Mouse (Mus musculus) liver, embryonic 14.5 days (tissue): ENCODE measurements around the gene Ankrd11. TPM values are rescaled to one million over a fixed set of nuclear protein-coding genes. Genes with fewer than 3 reads are reported as not detected.

ENCODE experiments used
- ATAC-seq: fragments of 200-750 bp; cut with Nextera tagmentation; 2 replicates; pipeline ENCODE4 v1.8.0; 2017; ENCODE audit warnings: moderate number of reproducible peaks, mild to moderate bottlenecking, moderate library complexity; ENCODE audit not compliant: insufficient read depth
- DNase-seq, 3 experiments: peaks; one replicate each; pipeline ENCODE4 v3.0.0-alpha.2; 2012 to 2013; ENCODE audit warnings: low read depth in 3 of 3, low spot score in 3 of 3
- H3K27ac ChIP-seq: fragments of 300-500 bp; sonication (generic); 2 replicates; pipeline ENCODE4 v1.5.1; 2014; ENCODE audit warnings: moderate library complexity, mild to moderate bottlenecking, control low read depth, inconsistent platforms
- H3K27me3 ChIP-seq: fragments of 300-500 bp; sonication (generic); 2 replicates; pipeline ENCODE4 v1.6.1; 2014; ENCODE audit warnings: mild to moderate bottlenecking, low read length, moderate library complexity; ENCODE audit not compliant: control insufficient read depth, insufficient read depth
- H3K36me3 ChIP-seq: fragments of 300-500 bp; sonication (generic); replicated peaks from 2 replicates; pipeline ENCODE4 v1.6.1; 2014; ENCODE audit warnings: low read depth; ENCODE audit not compliant: control insufficient read depth, insufficient read depth
- H3K4me1 ChIP-seq, 2 experiments: fragments of 200-500 bp in 1 of 2; fragments of 300-500 bp in 1 of 2; sonication (generic) in 1 of 2; replicated peaks; 2 replicates each; pipeline ENCODE4 v1.6.1; 2012 to 2014; ENCODE audit warnings: antibody characterized with exemption in 1 of 2, inconsistent platforms in 1 of 2, low read length in 1 of 2; ENCODE audit not compliant: control insufficient read depth in 2 of 2, insufficient read depth in 2 of 2
- H3K4me2 ChIP-seq: fragments of 300-500 bp; sonication (generic); 2 replicates; pipeline ENCODE4 v1.6.1; 2014; ENCODE audit warnings: low read depth, mild to moderate bottlenecking, control low read depth, moderate library complexity
- H3K4me3 ChIP-seq, 2 experiments: fragments of 200-500 bp in 1 of 2; fragments of 300-500 bp in 1 of 2; sonication (generic) in 1 of 2; 2 replicates each; pipeline ENCODE4 v1.5.1; 2012 to 2014; ENCODE audit warnings: low read depth in 2 of 2, low read length in 2 of 2, mild to moderate bottlenecking in 2 of 2, control low read depth in 1 of 2, inconsistent platforms in 1 of 2, moderate library complexity in 1 of 2; ENCODE audit not compliant: insufficient read depth in 1 of 2
- H3K9ac ChIP-seq: fragments of 300-500 bp; sonication (generic); replicated peaks from 2 replicates; pipeline ENCODE4 v1.6.1; 2014; ENCODE audit warnings: mild to moderate bottlenecking, control low read depth, moderate library complexity
- H3K9me3 ChIP-seq: fragments of 300-500 bp; sonication (generic); 2 replicates; pipeline ENCODE4 v1.6.1; 2016; ENCODE audit warnings: low read length, mixed read lengths; ENCODE audit not compliant: control insufficient read depth
- CTCF ChIP-seq: IDR thresholded peaks from 2 replicates; pipeline ENCODE4 v1.5.1; 2016; ENCODE audit warnings: antibody characterized with exemption, low read depth, control low read depth
- EP300 ChIP-seq: IDR thresholded peaks from 2 replicates; pipeline ENCODE4 v1.6.1; 2016; ENCODE audit warnings: antibody characterized with exemption, low read depth
- WGBS: fragments of 180-500 bp; shearing (Covaris S2); extraction: QIAGEN DNeasy Blood & Tissue Kit; methylation state at CpG from one replicate; pipeline ENCODE4 v1.1.7; 2014; ENCODE audit not compliant: insufficient replicate concordance; 5-methylcytosine and 5-hydroxymethylcytosine counted together
- polyA plus RNA-seq, 2 experiments: library from polyadenylated mRNA; depleted of rRNA in 1 of 2; stranded (reverse) in 1 of 2; unstranded in 1 of 2; fragments of >200 nt; fragmentation: Nextera tagmentation in 1 of 2; extraction: Ambion mirVana in 1 of 2; gene quantifications; 2 replicates each; pipeline versions ENCODE4 v1.2.1 to v1.2.3; 2012 to 2014

The Ankrd11 gene
- polyA plus RNA-seq, 2 experiments, result 10.8 to 12.4 TPM

DNA sequence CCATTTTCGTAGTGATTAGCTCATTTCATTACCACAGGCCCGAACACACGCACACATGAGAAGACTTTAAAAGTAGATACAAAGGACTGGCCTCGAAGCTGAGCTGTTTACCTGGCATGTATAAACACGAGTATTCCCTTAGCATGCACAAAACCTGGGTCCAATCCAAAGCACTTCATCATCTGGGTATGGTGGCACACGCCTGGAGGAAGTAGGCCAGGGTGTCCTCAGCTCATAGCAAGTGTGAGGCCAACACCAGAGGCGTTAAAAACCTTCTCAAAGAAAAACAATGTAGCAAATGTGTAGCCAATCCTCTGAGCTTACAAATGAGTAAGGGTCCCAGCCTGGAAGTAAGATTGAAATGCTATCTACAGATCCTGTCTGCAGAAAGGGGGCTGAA lies 27.6 kb downstream of the Ankrd11 start:
- H3K4me3 ChIP-seq, result no peak overlapping the region

GRCm38 (mm10) chr8:123011321-123011720 lies 30.8 kb downstream of the Ankrd11 start:
- no peak for DNase-seq
- no peaks in the 10 kb centered on the region; the same call in 1 of the 2 replicates for H3K36me3 ChIP-seq
- no peaks in the 10 kb centered on the region for H3K27me3 ChIP-seq
- no peak overlapping the region for H3K4me2 ChIP-seq
- no peak overlapping the region for H3K27ac ChIP-seq
- no peak overlapping the region for H3K4me3 ChIP-seq
- H3K9me3 ChIP-seq, result no peaks in the 10 kb centered on the region
- TF ChIP-seq EP300 (0 out of 2 replicates have a peak, but pooled peaks have one; percentile 11), CTCF (no peak)
- H3K9ac ChIP-seq, result no peak overlapping the region
- peak; percentile 51; the same call in 1 of the 2 replicates for ATAC-seq
- peaks cover 5 to 10% of the 10 kb centered on the region in 2 experiments; a peak in 3 of 4 replicates for H3K4me1 ChIP-seq

More for the DNA sequence above, 27.6 kb downstream of the Ankrd11 start:
- DNase-seq (no peak), ATAC-seq (no peak)
- 78% methylated on average over 7 of the region's 7 CpGs for WGBS
- Histone ChIP-seq H3K27ac (no peak overlapping the region), H3K27me3 (no peaks in the 10 kb centered on the region), H3K4me2 (no peak overlapping the region), H3K9me3 (no peaks in the 10 kb centered on the region), H3K4me1 (peaks cover 5 to 23% of the 10 kb centered on the region in 2 experiments), H3K9ac (no peak overlapping the region), H3K36me3 (no peaks in the 10 kb centered on the region; the same call in 1 of the 2 replicates)
- TF ChIP-seq EP300 (no peak), CTCF (no peak)

DNA sequence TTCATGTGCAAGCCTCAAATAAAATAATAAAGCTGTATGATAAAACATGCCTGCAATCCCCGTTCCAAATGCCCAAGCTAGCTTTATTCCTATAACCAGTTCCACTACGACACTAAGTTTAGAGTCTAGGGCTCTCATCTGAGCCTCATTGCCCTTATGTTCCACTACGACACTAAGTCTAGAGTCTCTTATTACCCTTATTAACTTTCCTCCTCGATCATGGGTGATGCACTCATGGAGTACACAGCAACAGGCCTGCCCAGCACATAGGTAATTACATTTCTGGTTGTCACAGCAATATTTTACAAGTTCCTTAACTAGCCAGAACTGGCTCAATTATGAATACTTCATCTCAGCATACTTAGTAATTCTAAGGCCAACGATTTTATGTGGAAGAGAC lies 36.3 kb downstream of the Ankrd11 start:
- DNase-seq (no peak), ATAC-seq (no peak)
- Histone ChIP-seq H3K4me3 (no peak overlapping the region), H3K27ac (no peak overlapping the region), H3K9me3 (no peaks in the 10 kb centered on the region), H3K36me3 (no peaks in the 10 kb centered on the region), H3K4me1 (peaks cover 1 to 10% of the 10 kb centered on the region in 2 experiments; a peak in 2 of 4 replicates), H3K4me2 (no peak overlapping the region), H3K27me3 (no peaks in the 10 kb centered on the region), H3K9ac (no peak overlapping the region)
- WGBS, result 74% methylated on average over 5 of the region's 5 CpGs
- TF ChIP-seq CTCF (no peak), EP300 (no peak)

DNA sequence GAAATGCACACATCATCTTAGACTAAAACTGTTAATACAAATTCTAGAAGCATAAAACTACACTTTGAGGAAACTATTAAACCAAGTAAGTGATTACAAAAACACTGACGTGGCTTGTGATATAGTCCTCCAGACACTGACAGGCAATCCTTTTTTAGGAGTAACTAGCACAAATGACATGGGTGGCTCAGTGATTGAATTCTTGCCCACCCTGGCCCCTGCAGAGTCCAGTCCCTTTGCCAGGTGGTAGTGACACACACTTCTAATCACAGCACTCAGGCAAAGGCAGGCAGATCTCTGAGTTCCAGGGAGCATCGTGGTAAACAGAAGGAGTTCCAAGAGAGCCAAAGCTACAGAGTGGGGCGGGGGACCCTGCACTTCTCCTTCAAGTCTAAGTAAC lies 36.7 kb downstream of the Ankrd11 start:
- Histone ChIP-seq H3K9me3 (no peaks in the 10 kb centered on the region), H3K27ac (no peak overlapping the region), H3K4me1 (peaks cover 0 to 11% of the 10 kb centered on the region in 2 experiments; a peak in 2 of 4 replicates), H3K27me3 (no peaks in the 10 kb centered on the region), H3K4me2 (no peak overlapping the region), H3K9ac (no peak overlapping the region), H3K4me3 (no peak overlapping the region), H3K36me3 (no peaks in the 10 kb centered on the region)
- 53% methylated on average over 3 of the region's 3 CpGs for WGBS
- ATAC-seq (no peak), DNase-seq (no peak)
- TF ChIP-seq EP300 (no peak), CTCF (no peak)

DNA sequence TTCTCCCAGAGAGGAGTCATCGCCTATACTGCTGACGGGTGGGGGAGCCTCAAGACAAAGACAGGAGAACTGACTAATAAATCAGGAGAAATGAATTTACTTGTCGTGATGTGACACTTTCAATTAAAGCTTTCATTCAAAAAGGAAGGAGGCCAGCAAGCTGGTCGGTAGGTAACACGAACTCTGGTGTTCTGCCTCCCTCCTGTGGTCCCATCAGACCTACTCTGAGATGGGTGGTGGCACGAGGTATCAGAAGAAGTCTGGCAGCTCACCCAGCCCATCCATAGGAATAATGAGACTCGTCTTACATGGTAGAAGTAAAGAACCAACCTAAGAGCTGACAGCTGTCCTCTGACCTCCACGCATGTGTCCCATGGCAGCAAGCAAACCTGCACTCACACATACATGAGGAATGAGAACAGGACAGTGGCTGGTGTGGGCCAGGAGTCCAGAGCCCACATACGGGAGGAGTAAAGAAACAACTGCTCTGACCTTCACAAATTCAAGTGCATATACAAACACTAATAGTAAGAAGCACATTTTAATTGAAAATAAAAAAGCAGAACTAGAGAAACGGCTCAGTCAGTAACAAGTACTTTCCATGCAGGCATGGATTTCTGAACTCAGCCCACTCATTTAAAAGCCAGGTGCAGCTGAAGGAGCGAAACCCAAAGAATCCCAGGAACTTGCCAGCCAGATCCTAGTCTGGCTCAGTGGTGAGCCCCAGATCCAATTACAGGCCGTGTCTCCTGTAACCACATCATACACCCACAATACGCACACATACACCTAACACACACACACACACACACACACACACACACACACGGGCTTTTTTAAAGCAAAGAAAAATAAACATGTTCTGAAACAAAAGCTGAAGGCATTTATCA lies 37.8 kb downstream of the Ankrd11 start:
- Histone ChIP-seq H3K27ac (no peak overlapping the region), H3K9ac (no peak overlapping the region), H3K27me3 (no peaks in the 10 kb centered on the region), H3K9me3 (no peaks in the 10 kb centered on the region), H3K4me2 (no peak overlapping the region), H3K4me3 (no peak overlapping the region), H3K4me1 (peaks cover 0 to 11% of the 10 kb centered on the region in 2 experiments; a peak in 2 of 4 replicates), H3K36me3 (no peaks in the 10 kb centered on the region)
- 64% methylated on average over 14 of the region's 14 CpGs for WGBS
- DNase-seq (no peak), ATAC-seq (no peak)
- TF ChIP-seq CTCF (0 out of 2 replicates have a peak, but pooled peaks have one; percentile 3), EP300 (no peak)
